Mouse (Mus musculus) liver, postnatal 0 days (tissue): ENCODE data around the gene Gm17359. TPM values are rescaled to one million over a fixed set of nuclear protein-coding genes. Genes with fewer than 3 reads are reported as not detected.

Source experiments
- ATAC-seq: fragments of 200-750 bp; cut with Nextera tagmentation; 2 replicates; pipeline ENCODE4 v1.8.0; 2017; ENCODE audit warnings: mild to moderate bottlenecking, moderate library complexity
- DNase-seq: peaks from one replicate; pipeline ENCODE4 v3.0.0-alpha.2; 2016
- H3K27ac ChIP-seq: fragments of 300-500 bp; sonication (generic); 2 replicates; pipeline ENCODE4 v1.5.1; 2014; ENCODE audit warnings: antibody characterized with exemption, moderate library complexity, mild to moderate bottlenecking, low read depth
- H3K27me3 ChIP-seq: fragments of 300-500 bp; sonication (generic); 2 replicates; pipeline ENCODE4 v1.6.1; 2014; ENCODE audit warnings: low read length, control low read depth, mixed read lengths; ENCODE audit not compliant: insufficient read depth
- H3K36me3 ChIP-seq: fragments of 300-500 bp; sonication (generic); replicated peaks from 2 replicates; pipeline ENCODE4 v1.6.1; 2014; ENCODE audit warnings: mild to moderate bottlenecking, control low read depth, low read length, moderate library complexity, mixed read lengths; ENCODE audit not compliant: insufficient read depth
- H3K4me1 ChIP-seq: fragments of 300-500 bp; sonication (generic); 2 replicates; pipeline ENCODE4 v1.6.1; 2014; ENCODE audit warnings: antibody characterized with exemption, mild to moderate bottlenecking, control low read depth; ENCODE audit not compliant: insufficient read depth
- H3K4me2 ChIP-seq: fragments of 300-500 bp; sonication (generic); 2 replicates; pipeline ENCODE4 v1.6.1; 2014; ENCODE audit warnings: low read depth, mild to moderate bottlenecking, low read length, moderate library complexity, mixed read lengths
- H3K4me3 ChIP-seq: fragments of 300-500 bp; sonication (generic); 2 replicates; pipeline ENCODE4 v1.5.1; 2014; ENCODE audit warnings: low read depth, low read length
- H3K9ac ChIP-seq: fragments of 300-500 bp; sonication (generic); replicated peaks from 2 replicates; pipeline ENCODE4 v1.6.1; 2014; ENCODE audit warnings: mild to moderate bottlenecking, moderate library complexity
- H3K9me3 ChIP-seq: fragments of 300-500 bp; sonication (generic); 2 replicates; pipeline ENCODE4 v1.6.1; 2016; ENCODE audit warnings: mild to moderate bottlenecking, control low read depth, low read length, mixed read lengths
- CTCF ChIP-seq: sonication (generic); IDR thresholded peaks from 2 replicates; pipeline ENCODE4 v1.5.1; 2016; ENCODE audit warnings: antibody characterized with exemption, low read depth
- EP300 ChIP-seq: IDR thresholded peaks from 2 replicates; pipeline ENCODE4 v1.6.1; 2016; ENCODE audit warnings: antibody characterized with exemption, low read depth, mild to moderate bottlenecking
- WGBS: fragments of 180-500 bp; shearing (Covaris S2); extraction: QIAGEN DNeasy Blood & Tissue Kit; methylation state at CpG from one replicate; pipeline ENCODE4 v1.1.7; 2014; ENCODE audit not compliant: insufficient replicate concordance; 5-methylcytosine and 5-hydroxymethylcytosine counted together
- polyA plus RNA-seq: library from polyadenylated mRNA; unstranded; fragments of >200 nt; fragmentation: Nextera tagmentation; extraction: Ambion mirVana; gene quantifications from 2 replicates; pipeline ENCODE4 v1.2.1, GENCODE M21; 2015

Gene Gm17359
- polyA plus RNA-seq, 1 experiment from 2014 or later = 0.09 TPM

- H3K9me3 ChIP-seq = no peaks in the 10 kb centered on the region
- H3K27ac ChIP-seq = no peak overlapping the region
- H3K4me2 ChIP-seq = no peak overlapping the region
- no peaks in the 10 kb centered on the region for H3K4me1 ChIP-seq
- no peak for TF ChIP-seq EP300
- TF ChIP-seq CTCF = no peak
- H3K36me3 ChIP-seq = peaks cover 46% of the 10 kb centered on the region
- ATAC-seq (no peak), DNase-seq (no peak)
- 80% methylated on average over 2 of the region's 2 CpGs for WGBS
- no peak overlapping the region for H3K4me3 ChIP-seq
- no peak overlapping the region for H3K9ac ChIP-seq
- no peaks in the 10 kb centered on the region for H3K27me3 ChIP-seq
Observed at GRCm38 (mm10) chr3:79501166-79501728, 164.8 kb downstream of the Gm17359 start.

Other genes with a start within 250 kb of the Gm17359 start
- gene Rapgef2, start 50.1 kb upstream of the Gm17359 start, polyA plus RNA-seq = 1.8 TPM in 2 replicates
- gene Fnip2, start 231.1 kb downstream of the Gm17359 start, polyA plus RNA-seq = 2.4 and 3.0 TPM in 2 replicates